Mouse (Mus musculus) gastrocnemius, adult 8-10 months (tissue): ENCODE results near the gene Foxd3. TPM values are rescaled to one million over a fixed set of nuclear protein-coding genes. Genes with fewer than 3 reads are reported as not detected.
"Not testable (repeated sequence)": the region's sequence is repeated elsewhere in the genome, so short reads cannot be mapped to it uniquely, and the experiment has no call there.

Experiments
- DNase-seq, 2 experiments: peaks; one replicate each; pipeline ENCODE4 v3.0.0; 2022; ENCODE audit warnings: low spot score in 2 of 2
- total RNA-seq, 4 experiments: library from RNA; stranded (reverse); gene quantifications; 2 replicates each; pipeline ENCODE4 v1.2.4; 2022

The Foxd3 gene
- total RNA-seq, result 1 to 10 TPM in 3 of 4 experiments, under 1 TPM in 1; 0.79 to 1.5 (median 1.2) TPM

GRCm38 (mm10) chr4:99655937-99656604, at the start of gene Foxd3:
Foxd3 (plus strand) TSS chr4:99656299.
- DNase-seq, result no peak

- DNase-seq, result no peak
Measured at GRCm38 (mm10) chr4:99612156-99612555, 43.9 kb upstream of the Foxd3 start.

DNA sequence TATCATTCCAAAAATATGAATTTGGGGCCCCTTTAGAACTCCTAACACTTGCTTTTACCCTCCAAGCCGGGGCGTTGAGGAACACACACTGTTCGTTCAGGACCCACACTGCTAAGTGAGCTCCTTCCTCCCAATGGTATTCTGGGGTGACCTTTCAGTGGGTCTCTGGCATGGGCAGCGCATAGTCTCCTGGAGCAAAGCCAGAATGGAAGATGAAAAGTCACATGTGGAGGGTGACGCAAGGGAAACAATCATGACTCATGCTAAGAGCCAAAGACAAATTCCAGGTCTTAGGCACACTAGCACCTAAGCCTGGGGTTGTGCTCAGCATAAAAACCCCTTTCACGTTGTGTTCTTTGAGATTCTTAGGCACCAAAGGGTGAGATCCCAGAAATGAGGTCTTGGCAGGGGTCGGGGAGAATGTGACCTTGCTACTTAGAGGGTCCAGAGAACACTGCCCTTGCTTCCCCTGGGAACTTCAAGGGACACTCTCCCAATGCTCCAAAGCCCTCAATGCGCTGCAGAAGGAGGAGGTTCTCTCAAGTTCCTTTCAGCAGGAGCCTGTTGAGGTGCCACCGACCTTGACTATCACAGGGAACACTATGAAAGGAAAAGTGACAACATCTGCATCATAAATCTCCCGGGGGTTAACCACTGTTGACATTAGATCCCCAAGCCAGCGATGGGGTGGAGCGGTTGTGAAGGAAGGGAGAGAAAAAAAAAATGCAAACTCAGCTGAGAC, 43.3 kb upstream of the Foxd3 start:
- DNase-seq, result no peak

DNA sequence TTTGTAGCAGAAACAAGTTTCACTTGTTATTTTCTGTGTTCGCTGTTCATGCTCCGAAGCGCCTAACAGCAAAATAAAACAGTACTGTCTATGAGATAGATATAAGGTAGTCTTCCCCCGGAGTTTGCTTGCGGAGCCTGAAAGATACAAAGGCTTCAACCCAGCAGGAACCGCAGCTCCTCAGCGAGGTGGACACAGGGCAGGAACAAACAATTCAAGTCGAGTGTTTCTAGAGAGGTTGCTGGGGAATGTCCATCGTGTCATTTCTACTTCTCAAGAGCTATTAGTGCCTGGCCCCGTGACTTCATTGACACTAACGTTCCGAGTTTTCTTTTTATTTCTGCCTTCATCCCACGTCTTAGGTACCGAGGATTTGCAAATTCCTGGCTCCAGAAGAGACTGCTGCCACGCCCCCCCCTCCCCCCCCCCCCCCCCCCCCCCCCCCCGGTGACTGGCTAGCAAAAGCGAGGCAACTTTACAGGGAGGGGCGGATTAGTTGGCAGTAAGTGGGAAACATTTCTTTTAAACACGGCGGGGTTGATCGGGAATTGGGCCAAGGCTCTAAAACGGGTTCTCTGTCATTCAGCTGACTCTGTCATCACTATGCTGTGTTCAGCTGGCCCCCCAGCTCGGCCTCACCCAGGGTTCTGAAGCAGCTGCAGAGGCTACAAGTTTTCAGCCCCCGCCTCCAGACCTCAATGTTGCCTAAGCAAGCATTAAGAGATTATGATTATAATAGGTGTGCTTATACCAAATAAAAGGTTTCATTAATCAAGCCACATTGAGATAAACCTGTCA, 29.9 kb upstream of the Foxd3 start:
- DNase-seq, result no peak

DNA sequence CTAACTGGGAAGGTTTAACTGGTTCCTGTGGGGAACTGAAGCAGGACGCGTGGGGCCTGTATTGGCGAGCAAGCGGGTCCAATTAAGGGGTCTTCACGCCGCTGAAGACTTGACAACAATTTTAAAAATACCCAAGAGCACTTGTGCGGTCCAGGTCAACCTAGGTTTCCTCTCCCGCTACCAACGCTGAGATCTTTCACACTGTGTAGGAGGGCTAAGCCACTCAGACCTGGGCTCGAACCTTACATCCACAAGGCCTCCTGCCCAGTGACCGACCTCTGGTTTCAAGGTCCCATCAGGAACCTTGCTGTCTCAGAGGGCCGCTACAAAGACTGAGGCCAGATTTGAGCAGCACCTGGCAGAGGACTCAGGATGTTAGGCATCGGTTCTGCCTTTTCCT, 29.0 kb upstream of the Foxd3 start:
- no peak for DNase-seq

- no peak for DNase-seq
Measured at GRCm38 (mm10) chr4:99636038-99636437, 20.1 kb upstream of the Foxd3 start.

DNA sequence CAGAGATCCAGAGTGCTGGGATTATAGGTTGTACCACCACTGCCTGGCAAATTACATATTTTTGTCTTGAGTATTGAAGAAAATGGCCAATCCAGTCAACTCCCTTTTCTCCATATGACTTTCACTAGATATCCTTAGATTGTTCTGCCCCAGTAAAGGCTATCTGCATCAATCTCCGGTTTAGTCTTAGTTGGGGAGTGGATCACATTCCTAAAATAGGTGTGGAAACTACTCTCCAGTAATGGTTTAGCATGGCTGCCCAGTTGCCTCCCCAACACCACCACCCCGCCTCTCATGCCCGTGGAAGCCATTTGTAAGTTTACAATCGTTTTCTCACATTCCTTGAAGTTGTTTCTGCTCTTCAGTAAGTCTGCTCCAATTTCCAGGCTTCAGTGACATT, 19.4 kb upstream of the Foxd3 start:
- no peak for DNase-seq

DNA sequence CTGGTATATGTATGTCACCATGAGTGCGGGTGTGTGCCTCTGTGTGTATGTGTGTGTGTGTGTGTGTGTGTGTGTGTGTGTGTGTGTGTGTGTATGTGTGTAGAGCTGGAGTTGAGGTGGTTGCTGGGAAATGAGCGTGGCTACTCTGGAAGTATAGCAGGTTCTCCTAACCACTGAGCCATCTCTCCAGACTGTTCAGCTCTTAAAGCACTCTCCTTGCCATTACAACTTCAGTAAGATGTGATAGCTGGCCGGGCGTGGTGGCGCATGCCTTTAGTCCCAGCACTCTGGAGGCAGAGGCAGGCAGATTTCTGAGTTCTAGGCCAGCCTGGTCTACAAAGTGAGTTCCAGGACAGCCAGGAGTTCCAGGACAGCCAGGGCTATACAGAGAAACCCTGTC, 15.5 kb upstream of the Foxd3 start:
- not testable (repeated sequence) for DNase-seq

GRCm38 (mm10) chr4:99641920-99642319, 14.2 kb upstream of the Foxd3 start:
- no peak for DNase-seq

GRCm38 (mm10) chr4:99645560-99645959, 10.5 kb upstream of the Foxd3 start:
- no peak for DNase-seq

- no peak for DNase-seq
Measured at GRCm38 (mm10) chr4:99650088-99650944, 5.8 kb upstream of the Foxd3 start.

- DNase-seq, result no peak
Measured at GRCm38 (mm10) chr4:99650945-99651690, 5.0 kb upstream of the Foxd3 start.

- DNase-seq, result no peak
Measured at GRCm38 (mm10) chr4:99651823-99652450, 4.2 kb upstream of the Foxd3 start.

GRCm38 (mm10) chr4:99652576-99653210, 3.4 kb upstream of the Foxd3 start:
- no peak for DNase-seq

- no peak for DNase-seq
Measured at GRCm38 (mm10) chr4:99653216-99653607, 2.9 kb upstream of the Foxd3 start.

DNA sequence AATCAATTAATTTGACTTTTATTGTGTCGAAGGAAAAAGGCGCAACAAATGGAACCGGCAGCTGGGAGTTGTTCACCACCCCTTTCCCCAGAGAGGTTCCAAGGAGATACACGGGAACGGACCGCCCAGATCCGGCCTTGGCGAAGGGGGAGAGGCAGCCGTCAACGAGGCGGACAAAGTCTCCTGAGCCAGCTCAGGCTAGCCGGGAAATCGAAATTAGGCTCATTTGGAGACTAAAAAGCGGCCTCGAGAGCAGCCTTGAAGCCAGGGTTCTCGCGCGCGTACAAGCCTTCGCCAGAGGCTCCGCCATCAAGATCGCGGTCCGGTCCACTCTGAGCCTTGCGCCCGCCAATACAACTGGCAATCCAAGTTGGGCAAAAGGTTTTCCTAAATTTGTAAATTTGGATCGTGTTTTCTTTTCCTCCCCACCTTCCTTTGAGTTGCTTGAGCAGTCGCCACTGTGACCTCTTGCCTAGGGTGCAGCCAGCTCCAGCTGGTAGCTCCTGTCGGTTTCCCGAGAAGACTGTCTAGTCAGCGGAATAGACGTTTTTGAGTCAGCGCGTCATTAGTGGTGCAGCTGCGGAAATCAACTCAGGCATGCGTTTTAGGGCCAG, 2.4 kb upstream of the Foxd3 start:
- DNase-seq, result no peak

GRCm38 (mm10) chr4:99654621-99655296, 1.3 kb upstream of the Foxd3 start:
- no peak for DNase-seq

DNA sequence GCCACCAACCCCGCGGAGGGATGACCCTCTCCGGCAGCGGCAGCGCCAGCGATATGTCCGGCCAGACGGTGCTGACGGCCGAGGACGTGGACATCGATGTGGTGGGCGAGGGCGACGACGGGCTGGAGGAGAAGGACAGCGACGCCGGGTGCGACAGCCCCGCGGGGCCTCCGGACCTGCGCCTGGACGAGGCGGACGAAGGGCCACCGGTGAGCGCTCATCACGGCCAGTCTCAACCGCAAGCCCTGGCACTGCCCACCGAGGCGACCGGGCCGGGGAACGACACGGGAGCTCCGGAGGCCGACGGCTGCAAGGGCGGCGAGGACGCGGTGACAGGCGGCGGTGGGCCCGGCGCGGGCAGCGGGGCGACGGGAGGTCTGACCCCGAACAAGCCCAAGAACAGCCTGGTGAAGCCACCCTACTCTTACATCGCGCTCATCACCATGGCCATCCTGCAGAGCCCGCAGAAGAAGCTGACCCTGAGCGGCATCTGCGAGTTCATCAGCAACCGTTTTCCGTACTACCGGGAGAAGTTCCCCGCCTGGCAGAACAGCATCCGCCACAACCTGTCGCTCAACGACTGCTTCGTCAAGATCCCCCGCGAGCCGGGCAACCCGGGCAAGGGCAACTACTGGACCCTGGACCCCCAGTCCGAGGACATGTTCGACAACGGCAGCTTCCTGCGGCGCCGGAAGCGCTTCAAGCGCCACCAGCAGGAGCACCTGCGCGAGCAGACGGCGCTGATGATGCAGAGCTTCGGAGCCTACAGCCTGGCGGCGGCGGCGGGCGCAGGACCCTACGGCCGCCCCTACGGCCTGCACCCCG, 718 bp downstream of the Foxd3 start:
- DNase-seq, result no peak
